Comparison of ENCODE assay signal across 1 mouse cellular context in the genomic region with DNA sequence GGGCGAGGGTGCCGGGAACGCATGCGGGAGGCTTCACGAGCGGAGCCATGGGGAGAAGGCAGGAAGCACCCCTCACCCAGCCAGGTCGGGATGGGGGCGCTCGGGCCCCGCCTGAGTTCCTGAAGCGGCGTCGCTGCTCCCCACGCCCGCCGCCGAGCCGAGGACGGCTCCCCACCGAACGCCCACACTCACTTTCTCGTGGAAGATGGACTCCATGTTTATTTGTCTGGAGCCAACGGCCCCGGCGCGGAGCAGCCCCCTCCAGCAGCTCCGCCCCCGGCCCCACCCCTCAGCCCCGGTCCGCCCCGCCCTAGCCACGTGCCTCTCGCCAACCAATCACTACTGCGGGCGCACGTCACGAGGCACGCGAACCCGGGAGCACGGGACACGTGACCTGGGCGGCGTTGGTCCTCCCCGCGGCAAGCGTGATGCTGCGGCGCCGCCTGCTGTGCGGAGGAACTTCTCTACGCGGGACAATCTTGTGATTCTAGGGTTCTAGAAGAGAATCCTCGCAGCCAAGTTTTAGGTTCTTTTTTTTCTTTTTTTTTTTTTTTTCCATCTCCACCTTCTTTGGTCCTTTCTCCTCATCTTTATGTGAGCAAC.
TF ChIP-seq lines count a peak whose summit lies in the region.

A gene (minus strand): TSS at position 305 of the 603 bp plus-strand sequence.

TF ChIP-seq in MEL, 35 proteins besides CTCF, POLR2A, EP300 and RAD21 (continued from another document):
- TF ChIP-seq ZKSCAN1 (IDR thresholded peaks at IDR 0.05; ENCODE audit: low read depth, low read length) (no peak), POLR2AphosphoS5 (IDR thresholded peaks at IDR 0.05; ENCODE audit: borderline replicate concordance, low read depth, low read length) (no peak), USF2 (IDR thresholded peaks at IDR 0.05; ENCODE audit: borderline replicate concordance in 1 of 2, insufficient read depth in 1 of 2, low read depth in 1 of 2, low read length in 2 of 2) (peak; percentile 90 to 99), SMC3 (IDR thresholded peaks at IDR 0.05; ENCODE audit: low read depth, low read length) (no peak), ZMIZ1 (IDR thresholded peaks at IDR 0.05; ENCODE audit: low read depth, low read length) (peak; percentile 64; the same call in 1 of the 2 replicates), MYC (IDR thresholded peaks at IDR 0.05; ENCODE audit: low read depth, low read length) (no peak), TCF12 (IDR thresholded peaks at IDR 0.05; ENCODE audit: low read depth, low read length) (peak; percentile 28; the same call in 1 of the 2 replicates), BHLHE40 (IDR thresholded peaks at IDR 0.05; ENCODE audit: borderline replicate concordance, low read depth, low read length) (peak; percentile 91), HCFC1 (IDR thresholded peaks at IDR 0.05; ENCODE audit: low read depth, low read length) (peak; percentile 76), GABPA (IDR thresholded peaks at IDR 0.05; ENCODE audit: low read depth, low read length) (no peak)
